Mouse (Mus musculus): ENCODE measurements around the gene Olfr1381. TPM values are rescaled to one million over a fixed set of nuclear protein-coding genes. Genes with fewer than 3 reads are reported as not detected.

Gene Olfr1381
- polyA plus RNA-seq, 1 experiment from 2014 or later: not detected

Other genes starting within 250 kb of the Olfr1381 start
- not detected in 2 replicates for gene Olfr10, start 238.7 kb upstream of the Olfr1381 start, polyA plus RNA-seq (2016; fragmentation: Nextera tagmentation; extraction: Ambion mirVana)
- gene Olfr1391, start 220.7 kb upstream of the Olfr1381 start, polyA plus RNA-seq (2016; fragmentation: Nextera tagmentation; extraction: Ambion mirVana): not detected in 2 replicates
- gene Olfr1390, start 208.3 kb upstream of the Olfr1381 start, polyA plus RNA-seq (2016; fragmentation: Nextera tagmentation; extraction: Ambion mirVana): not detected in 2 replicates
- gene Olfr1389, start 120.4 kb upstream of the Olfr1381 start, polyA plus RNA-seq (2016; fragmentation: Nextera tagmentation; extraction: Ambion mirVana): not detected in 2 replicates
- 0.05 and 0.16 TPM in 2 replicates for gene Olfr1388, start 106.8 kb upstream of the Olfr1381 start, polyA plus RNA-seq (2016; fragmentation: Nextera tagmentation; extraction: Ambion mirVana)
- not detected in 2 replicates for gene Olfr1387, start 88.1 kb upstream of the Olfr1381 start, polyA plus RNA-seq (2016; fragmentation: Nextera tagmentation; extraction: Ambion mirVana)
- gene Olfr1386, start 78.4 kb upstream of the Olfr1381 start, polyA plus RNA-seq (2016; fragmentation: Nextera tagmentation; extraction: Ambion mirVana): not detected in 2 replicates
- not detected in 2 replicates for gene Olfr1385, start 54.4 kb upstream of the Olfr1381 start, polyA plus RNA-seq (2016; fragmentation: Nextera tagmentation; extraction: Ambion mirVana)
- gene Olfr1384, start 36.7 kb upstream of the Olfr1381 start, polyA plus RNA-seq (2016; fragmentation: Nextera tagmentation; extraction: Ambion mirVana): not detected in 2 replicates
- not detected in 2 replicates for gene Olfr1383, start 23.8 kb upstream of the Olfr1381 start, polyA plus RNA-seq (2016; fragmentation: Nextera tagmentation; extraction: Ambion mirVana)
- not detected in 2 replicates for gene Olfr1382, start 15.2 kb upstream of the Olfr1381 start, polyA plus RNA-seq (2016; fragmentation: Nextera tagmentation; extraction: Ambion mirVana)
- not detected in 2 replicates for gene Olfr1380, start 13.4 kb downstream of the Olfr1381 start, polyA plus RNA-seq (2016; fragmentation: Nextera tagmentation; extraction: Ambion mirVana)
- gene Flt4, start 65.8 kb downstream of the Olfr1381 start, polyA plus RNA-seq (2016; fragmentation: Nextera tagmentation; extraction: Ambion mirVana): 4.3 and 5.4 TPM in 2 replicates
- not detected in 2 replicates for gene Scgb3a1, start 120.2 kb downstream of the Olfr1381 start, polyA plus RNA-seq (2016; fragmentation: Nextera tagmentation; extraction: Ambion mirVana)
- gene Cnot6, start 169.3 kb downstream of the Olfr1381 start, polyA plus RNA-seq (2016; fragmentation: Nextera tagmentation; extraction: Ambion mirVana): 57.3 and 60.8 TPM in 2 replicates